Mouse (Mus musculus): ENCODE measurements around the gene Ubash3a. TPM values are rescaled to one million over a fixed set of nuclear protein-coding genes. Genes with fewer than 3 reads are reported as not detected.
"Not testable (repeated sequence)": the region's sequence is repeated elsewhere in the genome, so short reads cannot be mapped to it uniquely, and the experiment has no call there.

The Ubash3a gene
- total RNA-seq, 1 experiment = 6.7 TPM

GRCm38 (mm10) chr17:31267138-31267537 is 59.5 kb downstream of the Ubash3a start:
- Histone ChIP-seq H3K4me1 (ENCODE audit: control insufficient read depth in 2 of 2, insufficient read depth in 2 of 2, low read length in 2 of 2, poor library complexity in 1 of 2) (peaks cover 2 to 33% of the 10 kb centered on the region in 2 experiments), H3K9me3 (ENCODE audit: control insufficient read depth, insufficient read depth, low read depth, low read length) (no peaks in the 10 kb centered on the region), H3K36me3 (ENCODE audit: control insufficient read depth, insufficient read depth, low read length, poor library complexity, severe bottlenecking) (no peaks in the 10 kb centered on the region), H3K27ac (ENCODE audit: insufficient read depth, low read depth, low read length, poor library complexity, severe bottlenecking) (no peak overlapping the region), H3K4me3 (ENCODE audit: insufficient read depth in 1 of 2, low read depth in 1 of 2, low read length in 2 of 2, poor library complexity in 1 of 2, severe bottlenecking in 1 of 2) (no peak overlapping the region), H3K9ac (ENCODE audit: insufficient read depth, low read depth, low read length, poor library complexity, severe bottlenecking) (no peak overlapping the region)
- DNase-seq (ENCODE audit: low read depth, low spot score) = no peak
- TF ChIP-seq ZC3H11A (IDR thresholded peaks at IDR 0.05; ENCODE audit: borderline replicate concordance, low read depth, low read length) (no peak), ZNF384 (IDR thresholded peaks at IDR 0.05; ENCODE audit: low read depth, low read length) (no peak), CHD2 (IDR thresholded peaks at IDR 0.05; ENCODE audit: low read depth, low read length) (no peak), MAFK (IDR thresholded peaks at IDR 0.05; ENCODE audit: insufficient read depth, low read depth, low read length) (no peak), HCFC1 (IDR thresholded peaks at IDR 0.05; ENCODE audit: borderline replicate concordance, insufficient read depth, low read length) (no peak)
- in situ Hi-C loops (cut with MboI; ENCODE audit: low sequenced_read_pairs in 2 of 2, unreplicated experiment in 2 of 2) = no loop called here

- no peak overlapping the region for H3K27ac ChIP-seq (ENCODE audit: insufficient read depth, low read depth, low read length, poor library complexity, severe bottlenecking)
- DNase-seq (ENCODE audit: low read depth, low spot score) = no peak
- in situ Hi-C loops (cut with MboI; ENCODE audit: low sequenced_read_pairs in 2 of 2, unreplicated experiment in 2 of 2) = no loop called here
- H3K9ac ChIP-seq (ENCODE audit: insufficient read depth, low read depth, low read length, poor library complexity, severe bottlenecking) = no peak overlapping the region
- no peak overlapping the region for H3K4me3 ChIP-seq (ENCODE audit: insufficient read depth in 1 of 2, low read depth in 1 of 2, low read length in 2 of 2, poor library complexity in 1 of 2, severe bottlenecking in 1 of 2)
- H3K36me3 ChIP-seq (ENCODE audit: control insufficient read depth, insufficient read depth, low read length, poor library complexity, severe bottlenecking) = no peaks in the 10 kb centered on the region
- peaks cover 2 to 33% of the 10 kb centered on the region in 2 experiments for H3K4me1 ChIP-seq (ENCODE audit: control insufficient read depth in 2 of 2, insufficient read depth in 2 of 2, low read length in 2 of 2, poor library complexity in 1 of 2)
- H3K9me3 ChIP-seq (ENCODE audit: control insufficient read depth, insufficient read depth, low read depth, low read length) = no peaks in the 10 kb centered on the region
- TF ChIP-seq ZC3H11A (IDR thresholded peaks at IDR 0.05; ENCODE audit: borderline replicate concordance, low read depth, low read length) = no peak
- TF ChIP-seq MAFK (IDR thresholded peaks at IDR 0.05; ENCODE audit: insufficient read depth, low read depth, low read length) = no peak
- TF ChIP-seq ZNF384 (IDR thresholded peaks at IDR 0.05; ENCODE audit: low read depth, low read length) = no peak
- TF ChIP-seq HCFC1 (IDR thresholded peaks at IDR 0.05; ENCODE audit: borderline replicate concordance, insufficient read depth, low read length) = no peak
- TF ChIP-seq CHD2 (IDR thresholded peaks at IDR 0.05; ENCODE audit: low read depth, low read length) = no peak
These were observed 59.9 kb downstream of the Ubash3a start for GRCm38 (mm10) chr17:31267603-31268002.

- peaks cover 2 to 33% of the 10 kb centered on the region in 2 experiments for H3K4me1 ChIP-seq (ENCODE audit: control insufficient read depth in 2 of 2, insufficient read depth in 2 of 2, low read length in 2 of 2, poor library complexity in 1 of 2)
- no peak overlapping the region for H3K4me3 ChIP-seq (ENCODE audit: insufficient read depth in 1 of 2, low read depth in 1 of 2, low read length in 2 of 2, poor library complexity in 1 of 2, severe bottlenecking in 1 of 2)
- H3K27ac ChIP-seq (ENCODE audit: insufficient read depth, low read depth, low read length, poor library complexity, severe bottlenecking) = no peak overlapping the region
- TF ChIP-seq CHD2 (IDR thresholded peaks at IDR 0.05; ENCODE audit: low read depth, low read length) (no peak), HCFC1 (IDR thresholded peaks at IDR 0.05; ENCODE audit: borderline replicate concordance, insufficient read depth, low read length) (no peak), ZNF384 (IDR thresholded peaks at IDR 0.05; ENCODE audit: low read depth, low read length) (0 out of 2 replicates have a peak, but pooled peaks have one; percentile 31)
- DNase-seq (ENCODE audit: low read depth, low spot score) = no peak
- H3K9ac ChIP-seq (ENCODE audit: insufficient read depth, low read depth, low read length, poor library complexity, severe bottlenecking) = no peak overlapping the region
- in situ Hi-C loops (cut with MboI; ENCODE audit: low sequenced_read_pairs in 2 of 2, unreplicated experiment in 2 of 2) = no loop called here
- H3K36me3 ChIP-seq (ENCODE audit: control insufficient read depth, insufficient read depth, low read length, poor library complexity, severe bottlenecking) = no peaks in the 10 kb centered on the region
- no peaks in the 10 kb centered on the region for H3K9me3 ChIP-seq (ENCODE audit: control insufficient read depth, insufficient read depth, low read depth, low read length)
These were observed 60.3 kb downstream of the Ubash3a start for GRCm38 (mm10) chr17:31268016-31268415.

- in situ Hi-C loops (cut with MboI; ENCODE audit: low sequenced_read_pairs in 2 of 2, unreplicated experiment in 2 of 2) = no loop called here
- TF ChIP-seq CHD2 (IDR thresholded peaks at IDR 0.05; ENCODE audit: low read depth, low read length) = no peak
- TF ChIP-seq HCFC1 (IDR thresholded peaks at IDR 0.05; ENCODE audit: borderline replicate concordance, insufficient read depth, low read length) = no peak
- TF ChIP-seq ZNF384 (IDR thresholded peaks at IDR 0.05; ENCODE audit: low read depth, low read length) = no peak
- no peak for TF ChIP-seq ZC3H11A (IDR thresholded peaks at IDR 0.05; ENCODE audit: borderline replicate concordance, low read depth, low read length)
- no peak for TF ChIP-seq MAFK (IDR thresholded peaks at IDR 0.05; ENCODE audit: insufficient read depth, low read depth, low read length)
- no peaks in the 10 kb centered on the region for H3K9me3 ChIP-seq (ENCODE audit: control insufficient read depth, insufficient read depth, low read depth, low read length)
- H3K9ac ChIP-seq (ENCODE audit: insufficient read depth, low read depth, low read length, poor library complexity, severe bottlenecking) = no peak overlapping the region
- peaks cover 0 to 26% of the 10 kb centered on the region in 2 experiments; a peak in 3 of 4 replicates for H3K4me1 ChIP-seq (ENCODE audit: control insufficient read depth in 2 of 2, insufficient read depth in 2 of 2, low read length in 2 of 2, poor library complexity in 1 of 2)
- H3K36me3 ChIP-seq (ENCODE audit: control insufficient read depth, insufficient read depth, low read length, poor library complexity, severe bottlenecking) = no peaks in the 10 kb centered on the region
- no peak overlapping the region for H3K27ac ChIP-seq (ENCODE audit: insufficient read depth, low read depth, low read length, poor library complexity, severe bottlenecking)
- H3K4me3 ChIP-seq (ENCODE audit: insufficient read depth in 1 of 2, low read depth in 1 of 2, low read length in 2 of 2, poor library complexity in 1 of 2, severe bottlenecking in 1 of 2) = no peak overlapping the region
- DNase-seq (ENCODE audit: low read depth, low spot score) = no peak
These were observed 62.1 kb downstream of the Ubash3a start for GRCm38 (mm10) chr17:31269761-31270160.

- Histone ChIP-seq H3K4me3 (ENCODE audit: insufficient read depth in 1 of 2, low read depth in 1 of 2, low read length in 2 of 2, poor library complexity in 1 of 2, severe bottlenecking in 1 of 2) (no peak overlapping the region), H3K9ac (ENCODE audit: insufficient read depth, low read depth, low read length, poor library complexity, severe bottlenecking) (no peak overlapping the region), H3K27ac (ENCODE audit: insufficient read depth, low read depth, low read length, poor library complexity, severe bottlenecking) (no peak overlapping the region), H3K9me3 (ENCODE audit: control insufficient read depth, insufficient read depth, low read depth, low read length) (no peaks in the 10 kb centered on the region), H3K36me3 (ENCODE audit: control insufficient read depth, insufficient read depth, low read length, poor library complexity, severe bottlenecking) (no peaks in the 10 kb centered on the region), H3K4me1 (ENCODE audit: control insufficient read depth in 2 of 2, insufficient read depth in 2 of 2, low read length in 2 of 2, poor library complexity in 1 of 2) (peaks cover 0 to 24% of the 10 kb centered on the region in 2 experiments; a peak in 3 of 4 replicates)
- in situ Hi-C loops (cut with MboI; ENCODE audit: low sequenced_read_pairs in 2 of 2, unreplicated experiment in 2 of 2) = no loop called here
- no peak for DNase-seq (ENCODE audit: low read depth, low spot score)
- TF ChIP-seq HCFC1 (IDR thresholded peaks at IDR 0.05; ENCODE audit: borderline replicate concordance, insufficient read depth, low read length) = no peak
- TF ChIP-seq ZC3H11A (IDR thresholded peaks at IDR 0.05; ENCODE audit: borderline replicate concordance, low read depth, low read length) = no peak
- no peak for TF ChIP-seq MAFK (IDR thresholded peaks at IDR 0.05; ENCODE audit: insufficient read depth, low read depth, low read length)
- no peak for TF ChIP-seq ZNF384 (IDR thresholded peaks at IDR 0.05; ENCODE audit: low read depth, low read length)
- no peak for TF ChIP-seq CHD2 (IDR thresholded peaks at IDR 0.05; ENCODE audit: low read depth, low read length)
These were observed 62.6 kb downstream of the Ubash3a start for GRCm38 (mm10) chr17:31270246-31270645.

- H3K9me3 ChIP-seq (ENCODE audit: control insufficient read depth, insufficient read depth, low read depth, low read length); in situ Hi-C loops (cut with MboI; ENCODE audit: low sequenced_read_pairs in 2 of 2, unreplicated experiment in 2 of 2); H3K27ac ChIP-seq (ENCODE audit: insufficient read depth, low read depth, low read length, poor library complexity, severe bottlenecking); DNase-seq (ENCODE audit: low read depth, low spot score); H3K9ac ChIP-seq (ENCODE audit: insufficient read depth, low read depth, low read length, poor library complexity, severe bottlenecking); H3K36me3 ChIP-seq (ENCODE audit: control insufficient read depth, insufficient read depth, low read length, poor library complexity, severe bottlenecking); H3K4me3 ChIP-seq (ENCODE audit: insufficient read depth in 1 of 2, low read depth in 1 of 2, low read length in 2 of 2, poor library complexity in 1 of 2, severe bottlenecking in 1 of 2): not testable (repeated sequence)
- H3K4me1 ChIP-seq (ENCODE audit: control insufficient read depth in 2 of 2, insufficient read depth in 2 of 2, low read length in 2 of 2, poor library complexity in 1 of 2) = peaks cover 0 to 19% of the 10 kb centered on the region in 2 experiments; a peak in 3 of 4 replicates
These were observed 63.1 kb downstream of the Ubash3a start for GRCm38 (mm10) chr17:31270736-31271135.

All from ES-E14 (cell line).